Mouse (Mus musculus) cerebellum, adult (tissue): ENCODE measurements around the gene Rxfp4.
A peak's percentile ranks its signal among the peaks of the same experiment; 100 is the strongest.

Experiments
- ATAC-seq: cut with Nextera tagmentation; 2 replicates; pipeline ENCODE4 v1.9.2; 2017; ENCODE audit warnings: mild to moderate bottlenecking, moderate library complexity, mixed read lengths; ENCODE audit not compliant: insufficient number of reproducible peaks, low FRiP score, low TSS enrichment

Rxfp4 gene

DNA sequence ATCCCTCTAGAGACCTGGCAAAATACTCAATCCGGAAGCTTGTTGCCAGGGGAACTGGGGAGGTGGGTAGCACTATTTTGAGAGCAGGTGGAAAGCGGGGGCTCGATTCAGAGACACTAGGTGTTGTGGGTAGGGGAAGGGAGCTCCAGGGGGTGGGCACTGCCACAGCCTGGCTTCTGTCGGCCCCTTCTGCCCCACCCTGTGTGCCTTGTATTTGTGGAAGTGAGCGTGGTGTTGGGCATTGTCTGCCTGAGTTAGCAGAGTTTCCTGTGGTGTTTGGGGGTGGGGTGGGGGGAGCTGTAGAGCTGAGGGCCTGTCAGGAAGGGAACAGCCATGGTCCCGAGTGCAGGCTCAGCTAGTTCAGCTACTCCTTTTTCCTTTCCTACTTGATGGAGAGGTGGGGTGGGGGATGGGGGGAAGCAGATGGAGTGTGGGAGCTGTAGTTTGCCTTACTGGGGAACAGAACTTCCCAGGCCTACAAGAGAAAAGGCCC is 22.0 kb downstream of the Rxfp4 start:
- no peak for ATAC-seq

- no peak for ATAC-seq
These were observed 22.9 kb downstream of the Rxfp4 start for GRCm38 (mm10) chr3:88630018-88630417.

GRCm38 (mm10) chr3:88629244-88629643 is 23.7 kb downstream of the Rxfp4 start:
- ATAC-seq, result no peak

- ATAC-seq, result no peak
These were observed 24.2 kb downstream of the Rxfp4 start for GRCm38 (mm10) chr3:88628766-88629165.

DNA sequence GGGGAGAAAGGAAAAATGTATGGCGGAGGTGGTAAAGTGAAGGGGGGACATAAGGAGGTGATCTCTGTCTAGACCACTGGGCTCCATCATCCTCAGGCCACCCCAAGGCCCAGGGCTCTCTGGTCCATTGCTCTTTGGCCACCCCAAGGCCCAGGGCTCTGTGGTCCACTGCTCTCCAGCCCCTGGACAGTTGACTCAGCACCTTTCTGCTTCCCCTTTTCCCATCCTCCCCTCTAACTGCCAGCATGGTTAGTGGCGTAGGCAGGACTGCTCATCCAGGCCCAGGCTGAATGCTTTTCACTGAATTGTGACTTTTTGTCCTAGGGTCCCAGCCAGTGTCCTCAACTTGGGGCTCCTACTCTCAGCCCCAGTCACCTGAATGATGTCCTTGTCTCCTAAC is 25.4 kb downstream of the Rxfp4 start:
- ATAC-seq, result no peak

DNA sequence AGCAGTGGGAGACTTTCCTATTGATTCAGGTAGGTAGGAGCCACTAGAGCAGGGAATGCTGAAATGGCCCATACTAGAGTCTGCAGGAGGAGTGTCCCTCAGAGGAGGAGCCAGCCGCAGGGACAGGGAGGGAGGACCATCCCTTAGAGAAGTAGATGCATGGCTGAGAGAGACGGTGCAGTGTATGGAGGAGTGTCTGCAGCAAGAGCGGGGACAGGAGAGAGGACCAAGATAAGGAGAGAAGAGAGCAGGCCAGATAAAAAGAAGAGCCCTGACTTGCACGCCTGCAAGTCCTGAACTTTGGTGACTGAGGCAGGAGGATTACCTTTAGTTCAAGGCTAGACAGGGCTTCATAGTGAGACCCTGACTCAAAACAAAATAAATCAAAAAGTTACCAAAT is 25.8 kb downstream of the Rxfp4 start:
- ATAC-seq, result no peak

DNA sequence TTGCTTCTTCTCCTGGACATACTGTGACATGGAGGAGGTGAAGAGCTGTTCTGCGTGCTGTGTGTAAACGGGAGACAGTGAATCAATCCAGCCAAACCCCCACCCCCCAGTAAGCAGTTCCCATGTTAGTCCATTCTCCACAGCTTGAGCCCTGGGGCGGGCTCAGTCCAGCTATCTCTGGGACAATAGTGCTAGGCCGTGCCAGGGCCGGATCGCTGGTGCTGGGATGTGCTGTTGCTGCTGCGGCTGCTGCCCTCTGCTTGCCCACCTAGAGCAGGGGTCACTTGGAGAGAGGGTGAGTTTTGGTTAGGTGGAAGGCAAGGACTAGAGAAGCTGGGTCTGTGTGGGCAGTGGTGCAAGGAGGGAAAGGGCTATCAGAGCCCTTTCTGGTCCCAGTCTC is 26.6 kb downstream of the Rxfp4 start:
- no peak for ATAC-seq

GRCm38 (mm10) chr3:88625531-88625930 is 27.4 kb downstream of the Rxfp4 start:
- ATAC-seq, result no peak

GRCm38 (mm10) chr3:88624951-88625350 is 28.0 kb downstream of the Rxfp4 start:
- no peak for ATAC-seq

GRCm38 (mm10) chr3:88624324-88624723 is 28.6 kb downstream of the Rxfp4 start:
- ATAC-seq, result peak; percentile 34

DNA sequence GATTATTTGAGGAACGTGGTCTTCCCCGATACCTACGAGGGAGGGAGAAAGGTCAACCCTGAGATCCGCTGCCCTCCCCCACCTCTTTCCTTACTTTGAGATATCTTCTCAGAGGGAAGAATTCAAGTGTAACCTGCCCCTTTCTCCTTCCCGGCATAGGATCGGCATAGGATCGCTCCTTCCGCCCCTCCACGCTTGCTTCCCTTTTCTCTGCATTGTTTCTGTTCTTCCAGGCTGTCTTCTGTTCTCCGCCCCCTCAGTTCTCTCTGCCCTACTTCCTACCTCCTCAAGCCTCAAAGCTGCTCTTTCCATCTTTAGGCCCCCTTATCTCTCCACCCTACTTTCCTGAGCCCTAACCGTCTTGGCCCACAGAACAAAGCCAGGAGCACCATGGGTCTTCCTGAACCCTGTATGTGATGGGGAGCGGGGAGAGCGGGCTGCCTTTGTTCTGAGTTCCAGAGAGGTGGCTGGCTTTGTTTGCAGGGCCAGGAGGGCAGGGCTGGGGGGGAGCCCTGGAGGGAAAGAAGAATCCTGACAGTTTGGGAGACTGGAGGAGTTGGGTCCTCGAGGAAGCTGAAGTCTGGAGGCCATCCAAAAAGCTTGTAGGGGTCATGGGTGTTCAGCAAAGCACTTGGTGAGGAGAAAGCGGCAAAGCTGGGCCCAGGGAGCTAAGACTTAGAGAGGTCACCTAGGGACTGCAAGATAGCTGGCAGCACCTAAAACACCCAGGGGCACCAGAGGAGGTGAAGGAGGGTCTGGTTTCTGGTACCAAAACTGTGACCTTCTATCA is 29.4 kb downstream of the Rxfp4 start:
- ATAC-seq, result no peak

- ATAC-seq, result no peak
These were observed 30.0 kb downstream of the Rxfp4 start for GRCm38 (mm10) chr3:88622941-88623345.

DNA sequence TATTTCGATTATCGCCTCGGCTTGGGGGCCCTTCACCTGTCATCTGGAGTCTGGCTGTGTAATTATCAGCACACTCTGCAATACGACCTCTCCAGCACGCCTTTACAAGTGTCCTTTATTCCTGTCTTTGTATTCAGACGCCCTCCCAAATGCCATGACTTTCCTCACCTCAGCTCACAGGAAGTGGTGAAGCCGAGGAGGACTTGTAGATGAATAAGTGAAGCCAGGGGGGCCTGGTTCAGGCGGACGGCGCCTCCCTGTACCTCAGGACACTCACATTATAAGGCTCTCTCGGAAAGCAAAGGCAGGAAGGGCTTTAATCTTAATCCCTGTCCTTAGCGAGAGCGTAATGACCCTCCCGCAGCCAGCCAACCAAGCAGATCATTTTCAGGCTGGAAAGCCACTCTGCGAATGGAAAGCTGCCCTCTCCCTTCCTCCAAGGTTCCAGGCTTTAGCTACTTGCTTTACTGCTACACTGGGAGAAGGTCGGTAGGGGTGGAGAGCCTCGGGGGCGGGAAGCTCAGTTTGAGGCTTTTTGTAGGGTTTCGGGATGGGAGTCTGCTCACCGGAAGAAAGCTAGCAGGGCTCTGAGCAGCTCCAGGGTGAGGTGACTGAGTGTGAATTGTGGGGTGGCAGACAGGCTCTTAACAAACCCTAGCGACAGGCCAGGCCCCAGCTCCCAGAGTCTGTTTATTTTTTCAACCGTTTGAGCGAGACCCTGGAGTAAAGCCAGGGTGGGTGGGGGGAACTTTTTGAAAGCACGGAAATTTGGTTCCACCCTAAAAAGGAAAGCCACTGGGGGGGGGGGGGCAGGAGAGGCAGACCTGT is 30.6 kb downstream of the Rxfp4 start:
- ATAC-seq, result no peak

DNA sequence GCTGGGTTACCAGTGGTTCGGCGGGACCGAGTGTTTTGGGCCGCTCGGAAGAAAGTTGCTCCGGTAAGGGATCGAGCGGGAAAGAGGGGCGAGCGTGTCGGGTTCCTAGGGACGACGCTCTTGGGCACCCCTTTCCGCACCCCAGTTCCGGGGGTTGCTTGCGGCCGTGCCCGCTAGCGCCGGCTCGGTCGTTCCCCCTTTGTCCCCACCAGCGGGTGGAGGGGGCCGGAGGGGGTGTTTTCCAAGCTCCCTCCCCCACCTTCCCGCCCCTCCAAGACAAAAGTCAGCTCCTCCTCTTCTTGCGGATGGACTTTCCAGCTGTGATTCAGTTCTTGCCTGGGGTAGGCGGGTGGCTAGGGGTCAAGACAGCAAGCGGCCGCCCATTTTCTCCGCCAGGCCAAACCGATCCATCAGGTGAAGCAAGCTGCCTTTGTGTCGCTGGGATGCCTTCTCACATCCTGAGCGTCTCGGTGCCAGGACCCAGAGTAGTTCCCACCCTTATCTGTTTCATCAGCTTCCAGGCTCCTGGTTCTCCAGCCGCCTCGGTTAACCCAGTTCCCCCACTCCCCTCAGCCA is 31.3 kb downstream of the Rxfp4 start:
- no peak for ATAC-seq

DNA sequence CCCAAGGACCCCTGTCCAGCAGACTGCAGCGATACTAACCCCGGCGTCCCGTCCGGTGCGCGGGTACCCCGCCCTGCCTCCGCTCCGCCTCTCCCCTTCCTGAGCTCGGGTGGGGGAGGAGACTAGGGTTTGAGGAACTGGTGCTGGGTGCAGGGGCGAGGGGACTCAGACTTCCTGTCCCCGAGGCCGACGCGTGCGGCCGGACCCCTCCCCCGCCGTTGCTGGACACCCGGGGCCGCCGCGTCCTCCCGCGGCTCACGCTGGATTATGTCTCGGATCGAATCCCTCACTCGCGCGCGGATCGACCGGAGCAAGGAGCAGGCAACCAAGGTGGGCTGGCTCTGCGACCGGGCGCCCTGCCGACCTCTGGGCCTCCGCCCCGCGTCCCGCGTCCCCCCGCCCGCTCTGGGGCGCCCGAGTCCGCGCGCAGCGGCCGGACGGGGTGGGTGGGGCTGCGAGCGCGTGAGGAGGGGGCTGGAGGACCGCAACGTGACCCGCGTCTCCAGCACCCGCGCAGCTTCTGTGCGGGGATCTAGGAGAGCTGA is 31.9 kb downstream of the Rxfp4 start:
- ATAC-seq, result no peak

DNA sequence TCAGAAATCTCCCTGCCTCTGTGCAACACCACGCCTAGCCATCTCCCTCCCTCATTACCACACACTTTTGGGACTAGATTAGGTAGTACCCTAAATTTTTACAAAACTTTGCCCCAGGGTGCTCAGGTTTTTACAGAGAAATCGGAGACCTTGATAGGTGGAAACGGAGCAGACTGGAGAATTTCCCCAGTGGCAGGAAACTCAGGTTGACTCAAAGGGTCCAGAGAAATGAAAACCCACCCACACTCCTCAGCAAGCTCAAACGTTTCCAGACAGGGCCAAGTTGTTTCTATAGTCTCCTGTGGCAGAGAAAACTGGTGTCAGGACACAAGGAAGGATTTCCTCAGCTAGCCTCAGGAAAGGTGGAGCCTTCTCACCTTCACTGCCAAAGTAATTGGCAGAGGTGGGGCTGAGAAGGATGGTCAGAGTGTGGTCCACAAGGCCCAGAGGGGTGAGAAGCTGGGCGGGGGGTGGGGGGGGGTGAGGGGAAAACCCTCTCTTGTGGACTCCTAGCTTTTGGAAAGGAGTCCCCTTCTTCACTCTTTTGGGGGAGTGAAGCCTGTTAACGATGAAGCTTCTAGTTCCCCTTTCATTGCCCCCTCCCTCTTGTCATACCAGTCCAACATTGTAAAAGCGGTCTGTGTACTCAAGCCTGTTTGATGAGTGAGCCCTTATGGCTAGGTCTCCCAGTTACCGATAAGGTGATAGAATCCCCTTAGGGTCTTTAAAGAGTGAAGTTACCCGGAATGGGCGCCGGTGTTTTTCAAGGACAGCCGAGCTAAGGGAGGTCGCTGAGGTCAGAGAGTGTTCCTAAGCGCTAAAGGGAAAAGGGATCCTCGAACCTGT is 32.6 kb downstream of the Rxfp4 start:
- ATAC-seq, result no peak

GRCm38 (mm10) chr3:88619113-88620097 is 33.5 kb downstream of the Rxfp4 start:
- ATAC-seq, result 0 out of 2 replicates have a peak, but pooled peaks have one; percentile 17

DNA sequence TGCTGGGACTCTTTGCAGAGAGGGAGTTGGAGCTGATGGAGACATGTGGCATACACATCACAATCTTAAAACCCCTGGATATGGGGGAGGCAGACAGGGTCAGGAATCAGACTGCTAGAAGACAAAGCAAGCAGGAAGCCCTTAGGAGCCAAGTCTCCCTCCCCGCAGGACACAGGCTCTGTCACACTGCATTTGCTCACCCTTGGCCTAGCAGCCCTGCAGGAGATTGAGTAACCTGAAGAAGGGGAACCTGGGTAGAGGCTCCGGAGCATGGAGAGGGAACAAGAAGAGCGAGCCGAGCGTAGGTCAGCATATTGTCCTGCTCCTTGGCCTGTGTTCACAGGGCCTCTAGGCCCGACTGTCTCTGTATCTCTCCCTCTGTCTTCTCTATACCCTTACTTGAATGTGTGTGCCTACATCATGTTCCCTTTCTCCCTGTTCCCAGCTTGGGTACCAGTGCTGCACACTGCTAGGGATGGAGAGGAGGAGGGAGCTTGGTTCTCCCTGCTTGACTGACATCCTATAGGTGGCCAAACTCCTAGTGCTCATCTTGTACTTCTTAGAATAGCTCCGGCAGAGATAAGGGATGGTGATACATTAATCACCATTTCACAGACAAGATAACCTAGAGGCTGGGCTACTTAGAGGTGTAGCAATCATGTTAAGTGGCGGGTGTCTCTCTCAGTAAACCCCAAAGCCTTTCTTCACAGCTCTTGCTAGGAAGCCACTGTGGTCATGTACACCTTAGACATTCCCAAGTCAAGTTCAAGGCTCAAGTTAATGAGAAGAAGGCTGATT is 34.7 kb downstream of the Rxfp4 start:
- no peak for ATAC-seq
